Mouse (Mus musculus) CH12.LX (cell line): Measurements from ENCODE around the gene Paxbp1. TPM values are rescaled to one million over a fixed set of nuclear protein-coding genes. Genes with fewer than 3 reads are reported as not detected.

Experiments used
- DNase-seq: peaks from one replicate; pipeline ENCODE4 v3.0.0-alpha.2; 2013; ENCODE audit errors: extremely low read depth
- H3K27ac ChIP-seq: 2 replicates; pipeline ENCODE4 v1.5.1; 2012; ENCODE audit warnings: low read depth, mild to moderate bottlenecking, control low read depth, moderate library complexity; ENCODE audit not compliant: insufficient read depth
- H3K27me3 ChIP-seq: replicated peaks from 2 replicates; pipeline ENCODE3; 2012; ENCODE audit warnings: inconsistent platforms
- H3K36me3 ChIP-seq, 2 experiments: replicated peaks in 1 of 2; 2 replicates each; pipeline versions ENCODE3 to v1.6.1; 2012; ENCODE audit warnings: inconsistent platforms in 1 of 2, low read length in 1 of 2, mild to moderate bottlenecking in 1 of 2, mixed read lengths in 1 of 2, moderate library complexity in 1 of 2; ENCODE audit not compliant: control insufficient read depth in 1 of 2, insufficient read depth in 1 of 2
- H3K4me1 ChIP-seq, 2 experiments: 2 replicates each; pipeline ENCODE4 v1.6.1; 2012; ENCODE audit warnings: inconsistent platforms in 1 of 2, moderate library complexity in 1 of 2; ENCODE audit not compliant: insufficient read depth in 2 of 2, control insufficient read depth in 1 of 2
- H3K4me2 ChIP-seq: 2 replicates; pipeline ENCODE4 v1.6.1; 2012; ENCODE audit warnings: low read depth, mild to moderate bottlenecking, control low read depth; ENCODE audit not compliant: poor library complexity, insufficient read depth, severe bottlenecking
- H3K4me3 ChIP-seq, 3 experiments: fragments of 150-350 bp in 1 of 3; sonication (generic) in 1 of 3; replicated peaks in 1 of 3; 2 replicates each; pipeline versions ENCODE3 to v1.5.1; 2011 to 2012; ENCODE audit warnings: low read depth in 2 of 3, low read length in 2 of 3, mild to moderate bottlenecking in 2 of 3, moderate library complexity in 2 of 3, control low read depth in 1 of 3, improper control_type of control experiment in 1 of 3, inconsistent platforms in 1 of 3, mixed read lengths in 1 of 3; ENCODE audit not compliant: poor library complexity in 1 of 3
- H3K79me2 ChIP-seq: replicated peaks from 2 replicates; pipeline ENCODE4 v1.6.1; 2012; ENCODE audit warnings: mild to moderate bottlenecking, moderate library complexity; ENCODE audit not compliant: control insufficient read depth, poor library complexity, insufficient read depth, severe bottlenecking; ENCODE audit errors: extremely low read depth
- H3K9ac ChIP-seq: 2 replicates; pipeline ENCODE4 v1.6.1; 2012; ENCODE audit warnings: low read depth, mild to moderate bottlenecking, control low read depth, moderate library complexity; ENCODE audit not compliant: insufficient read depth
- H3K9me3 ChIP-seq: replicated peaks from 2 replicates; pipeline ENCODE3; 2012; ENCODE audit warnings: low read length, inconsistent platforms, mixed read lengths
- CHD1 ChIP-seq: IDR thresholded peaks from 2 replicates; pipeline ENCODE4 v1.6.1; 2012; ENCODE audit warnings: low read depth, low read length, improper control_type of control experiment, inconsistent platforms
- CHD2 ChIP-seq: IDR thresholded peaks from 2 replicates; pipeline ENCODE4 v1.6.1; 2011; ENCODE audit warnings: low read length, improper control_type of control experiment
- CTCF ChIP-seq, 2 experiments: IDR thresholded peaks in 1 of 2; conservative IDR thresholded peaks in 1 of 2; 2 replicates each; pipeline ENCODE4 v1.5.1; 2011 to 2012; ENCODE audit warnings: low read depth in 2 of 2, low read length in 2 of 2, improper control_type of control experiment in 1 of 2, inconsistent platforms in 1 of 2, mild to moderate bottlenecking in 1 of 2, moderate library complexity in 1 of 2
- E2F4 ChIP-seq: IDR thresholded peaks from 2 replicates; pipeline ENCODE4 v1.6.1; 2011; ENCODE audit warnings: low read depth, low read length, improper control_type of control experiment; ENCODE audit not compliant: insufficient replicate concordance
- EP300 ChIP-seq: IDR thresholded peaks from 2 replicates; pipeline ENCODE4 v1.6.1; 2011; ENCODE audit warnings: low read length, improper control_type of control experiment
- ETS1 ChIP-seq: conservative IDR thresholded peaks from 2 replicates; pipeline ENCODE4 v1.6.1; 2012; ENCODE audit warnings: low read depth, mild to moderate bottlenecking, inconsistent platforms, low read length, improper control_type of control experiment, moderate library complexity
- HCFC1 ChIP-seq: IDR thresholded peaks from 2 replicates; pipeline ENCODE4 v1.6.1; 2012; ENCODE audit warnings: low read depth, mild to moderate bottlenecking, inconsistent platforms, low read length, improper control_type of control experiment
- IRF4 ChIP-seq: IDR thresholded peaks from 2 replicates; pipeline ENCODE4 v1.6.1; 2014; ENCODE audit warnings: low read depth, mild to moderate bottlenecking, inconsistent platforms, low read length, improper control_type of control experiment
- MAFK ChIP-seq: IDR thresholded peaks from 2 replicates; pipeline ENCODE4 v1.6.1; 2011; ENCODE audit warnings: low read length, improper control_type of control experiment; ENCODE audit not compliant: insufficient replicate concordance
- MAX ChIP-seq: IDR thresholded peaks from 2 replicates; pipeline ENCODE4 v1.6.1; 2011; ENCODE audit warnings: low read length, improper control_type of control experiment
- MAZ ChIP-seq: IDR thresholded peaks from 2 replicates; pipeline ENCODE4 v1.6.1; 2012; ENCODE audit warnings: low read depth, mild to moderate bottlenecking, inconsistent platforms, low read length, improper control_type of control experiment, moderate library complexity
- MEF2A ChIP-seq: IDR thresholded peaks from 2 replicates; pipeline ENCODE4 v1.6.1; 2014; ENCODE audit warnings: low read depth, mild to moderate bottlenecking, inconsistent platforms, low read length, improper control_type of control experiment, borderline replicate concordance
- MYC ChIP-seq: IDR thresholded peaks from 2 replicates; pipeline ENCODE4 v1.6.1; 2011; ENCODE audit warnings: low read depth, mild to moderate bottlenecking, improper control_type of control experiment, low read length
- NRF1 ChIP-seq: IDR thresholded peaks from 2 replicates; pipeline ENCODE4 v1.6.1; 2014; ENCODE audit warnings: low read depth, mild to moderate bottlenecking, inconsistent platforms, low read length, improper control_type of control experiment, moderate library complexity
- RCOR1 ChIP-seq: conservative IDR thresholded peaks from 2 replicates; pipeline ENCODE4 v1.6.1; 2012; ENCODE audit warnings: low read depth, mild to moderate bottlenecking, inconsistent platforms, low read length, improper control_type of control experiment
- TCF12 ChIP-seq: IDR thresholded peaks from 2 replicates; pipeline ENCODE4 v1.6.1; 2014; ENCODE audit warnings: low read depth, mild to moderate bottlenecking, inconsistent platforms, low read length, improper control_type of control experiment
- USF1 ChIP-seq: IDR thresholded peaks from 2 replicates; pipeline ENCODE4 v1.6.1; 2014; ENCODE audit warnings: low read depth, mild to moderate bottlenecking, inconsistent platforms, low read length, improper control_type of control experiment
- USF2 ChIP-seq: conservative IDR thresholded peaks from 2 replicates; pipeline ENCODE4 v1.6.1; 2011; ENCODE audit warnings: low read depth, low read length, improper control_type of control experiment
- ZC3H11A ChIP-seq: IDR thresholded peaks from 2 replicates; pipeline ENCODE4 v1.6.1; 2012; ENCODE audit warnings: low read depth, mild to moderate bottlenecking, inconsistent platforms, low read length, improper control_type of control experiment
- ZMIZ1 ChIP-seq: IDR thresholded peaks from 2 replicates; pipeline ENCODE4 v1.6.1; 2012; ENCODE audit warnings: low read depth, mild to moderate bottlenecking, inconsistent platforms, low read length, improper control_type of control experiment
- dilution Hi-C: fragments of 300-500 bp; cut with MboI; formaldehyde crosslinking; loops from 2 replicates; pipeline ENCODE4 v1.14.3; 2020; ENCODE audit warnings: low sequenced_read_pairs; ENCODE audit not compliant: extremely low pct_unique_long_range_greater_than_20kb, extremely low pct_ligation_motif_present
- in situ Hi-C: fragments of 300-500 bp; cut with MboI; formaldehyde crosslinking; loops from 3 replicates; pipeline ENCODE4 v1.14.3; 2019; ENCODE audit warnings: low sequenced_read_pairs, low pct_ligation_motif_present, low pct_unique_long_range_greater_than_20kb, mixed read lengths
- polyA plus RNA-seq: library from polyadenylated mRNA; unstranded; fragments of >175 nt; gene quantifications from 2 replicates; pipeline ENCODE4 v1.2.1, GENCODE M21; 2012; ENCODE audit warnings: low read depth; ENCODE audit not compliant: insufficient read length
- total RNA-seq, 2 experiments: library from RNA; depleted of rRNA; stranded (reverse); fragments of 300-350 nt in 1 of 2; fragments of >200 nt in 1 of 2; gene quantifications; 2 replicates each; pipeline ENCODE4 v1.2.3; 2012 to 2014

The Paxbp1 gene
- total and polyA plus RNA-seq, 3 experiments = 39.4 to 77.1 (median 74.4) TPM

- Histone ChIP-seq H3K4me1 (peaks cover 2 to 11% of the 10 kb centered on the region in 2 experiments; a peak in 3 of 4 replicates), H3K9ac (no peak overlapping the region), H3K79me2 (no peaks in the 10 kb centered on the region), H3K4me2 (no peak overlapping the region), H3K4me3 (no peak overlapping the region), H3K27me3 (peaks cover 62% of the 10 kb centered on the region), H3K36me3 (no peaks in the 10 kb centered on the region), H3K9me3 (no peaks in the 10 kb centered on the region), H3K27ac (no peak overlapping the region)
- TF ChIP-seq USF1 (no peak), ZMIZ1 (no peak), EP300 (no peak), MAZ (no peak), MAFK (no peak), IRF4 (no peak), MEF2A (no peak), MAX (no peak), CHD2 (no peak), ETS1 (no peak), MYC (no peak), ZC3H11A (no peak), RCOR1 (no peak), E2F4 (no peak), USF2 (no peak), CHD1 (no peak)
- in situ Hi-C loops (no loop called here), dilution Hi-C loops (no loop called here)
- no peak for DNase-seq
These were observed 12.9 kb upstream of the Paxbp1 start for GRCm38 (mm10) chr16:91057261-91057660.

- H3K4me2 ChIP-seq = no peak overlapping the region
- no peak for DNase-seq
- H3K4me1 ChIP-seq = peaks cover 0 to 6% of the 10 kb centered on the region in 2 experiments; a peak in 2 of 4 replicates
- H3K9me3 ChIP-seq = no peaks in the 10 kb centered on the region
- H3K36me3 ChIP-seq = no peaks in the 10 kb centered on the region
- H3K9ac ChIP-seq = no peak overlapping the region
- in situ Hi-C loops (no loop called here), dilution Hi-C loops (no loop called here)
- no peaks in the 10 kb centered on the region for H3K79me2 ChIP-seq
- H3K27ac ChIP-seq = no peak overlapping the region
- TF ChIP-seq HCFC1 (no peak), CTCF (conservative IDR thresholded peaks at IDR 0.05 in 1 of 2, IDR thresholded peaks at IDR 0.05 in 1 of 2; ENCODE audit: low read depth in 2 of 2, low read length in 2 of 2) (no peak), ZMIZ1 (no peak), NRF1 (no peak), TCF12 (no peak)
- peaks cover 65% of the 10 kb centered on the region for H3K27me3 ChIP-seq
- H3K4me3 ChIP-seq = no peak overlapping the region
These were observed 11.9 kb upstream of the Paxbp1 start for GRCm38 (mm10) chr16:91056043-91056821.
